Mouse (Mus musculus): ENCODE measurements around the gene Fam206a. TPM values are rescaled to one million over a fixed set of nuclear protein-coding genes. Genes with fewer than 3 reads are reported as not detected.

The Fam206a gene
- polyA plus RNA-seq, 2 experiments: 2.8 to 6.0 TPM

DNA sequence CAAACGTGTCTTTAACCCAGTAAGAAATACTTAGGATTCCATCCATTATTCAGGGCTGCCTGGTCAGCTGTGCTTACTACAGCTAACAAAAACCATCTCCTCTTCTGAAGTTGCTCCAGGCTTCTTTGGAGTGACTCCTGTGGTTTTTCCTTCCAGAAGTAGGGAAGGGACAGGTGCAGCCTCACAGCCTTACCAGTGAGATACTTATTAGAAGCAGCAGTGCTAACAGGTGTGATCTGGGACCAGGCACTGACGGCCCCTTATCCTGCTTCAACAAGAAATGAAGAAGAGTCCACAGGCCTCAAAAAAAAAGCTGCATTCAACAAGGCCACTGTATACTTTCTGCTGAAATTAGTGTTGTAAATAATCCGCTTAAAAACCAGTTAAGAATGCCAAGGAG, 9.5 kb downstream of the Fam206a start:
- H3K4me3 ChIP-seq (ENCODE audit: insufficient read depth in 1 of 2, low read depth in 2 of 2, low read length in 2 of 2): no peak overlapping the region
- H3K9me3 ChIP-seq (ENCODE audit: control insufficient read depth, low read length): no peaks in the 10 kb centered on the region
- H3K4me2 ChIP-seq (ENCODE audit: low read depth): no peak overlapping the region
- H3K36me3 ChIP-seq (replicated peaks; ENCODE audit: control insufficient read depth, insufficient read depth, low read depth): no peaks in the 10 kb centered on the region
- H3K9ac ChIP-seq (replicated peaks): no peak overlapping the region
- H3K27ac ChIP-seq: no peak overlapping the region
- WGBS (ENCODE audit: insufficient replicate concordance): 59% methylated on average over 3 of the region's 3 CpGs
- no peak for DNase-seq (ENCODE audit: low read depth in 3 of 3, low spot score in 3 of 3)
- no peaks in the 10 kb centered on the region for H3K4me1 ChIP-seq (replicated peaks; ENCODE audit: control insufficient read depth in 2 of 2, insufficient read depth in 2 of 2, low read length in 1 of 2)
- H3K27me3 ChIP-seq (ENCODE audit: control insufficient read depth, insufficient read depth, low read length): no peaks in the 10 kb centered on the region
- ATAC-seq (ENCODE audit: insufficient read depth): no peak
- TF ChIP-seq CTCF (IDR thresholded peaks at IDR 0.05; ENCODE audit: low read depth): no peak
- TF ChIP-seq EP300 (IDR thresholded peaks at IDR 0.05; ENCODE audit: low read depth): no peak

DNA sequence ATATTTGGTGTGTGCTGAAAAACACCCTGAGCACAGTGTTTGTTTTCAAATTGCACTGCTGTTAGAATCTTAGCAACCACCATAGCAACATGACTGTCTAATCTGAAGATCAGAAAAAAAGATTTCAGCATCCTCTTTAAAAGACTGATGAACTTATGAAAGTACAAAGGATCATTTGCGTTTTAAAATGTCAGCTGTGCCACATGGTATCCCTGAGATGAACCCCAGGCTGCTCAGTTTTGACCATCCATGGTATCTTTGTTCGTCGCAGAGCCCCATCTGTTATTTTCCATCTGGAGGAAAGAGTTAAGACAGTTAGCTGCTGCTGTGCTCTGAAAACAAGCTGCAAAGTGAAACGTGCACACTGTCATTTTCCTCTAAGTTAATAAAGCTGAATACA, 10.0 kb downstream of the Fam206a start:
- ATAC-seq (ENCODE audit: insufficient read depth): no peak
- no peak overlapping the region for H3K4me2 ChIP-seq (ENCODE audit: low read depth)
- TF ChIP-seq CTCF (IDR thresholded peaks at IDR 0.05; ENCODE audit: low read depth): no peak
- TF ChIP-seq EP300 (IDR thresholded peaks at IDR 0.05; ENCODE audit: low read depth): no peak
- H3K9ac ChIP-seq (replicated peaks): no peak overlapping the region
- no peaks in the 10 kb centered on the region for H3K27me3 ChIP-seq (ENCODE audit: control insufficient read depth, insufficient read depth, low read length)
- DNase-seq (ENCODE audit: low read depth in 3 of 3, low spot score in 3 of 3): no peak
- no peaks in the 10 kb centered on the region for H3K36me3 ChIP-seq (replicated peaks; ENCODE audit: control insufficient read depth, insufficient read depth, low read depth)
- WGBS (ENCODE audit: insufficient replicate concordance): 74% methylated on average over 4 of the region's 4 CpGs
- no peak overlapping the region for H3K27ac ChIP-seq
- H3K4me3 ChIP-seq (ENCODE audit: insufficient read depth in 1 of 2, low read depth in 2 of 2, low read length in 2 of 2): no peak overlapping the region
- H3K9me3 ChIP-seq (ENCODE audit: control insufficient read depth, low read length): no peaks in the 10 kb centered on the region
- no peaks in the 10 kb centered on the region for H3K4me1 ChIP-seq (replicated peaks; ENCODE audit: control insufficient read depth in 2 of 2, insufficient read depth in 2 of 2, low read length in 1 of 2)

DNA sequence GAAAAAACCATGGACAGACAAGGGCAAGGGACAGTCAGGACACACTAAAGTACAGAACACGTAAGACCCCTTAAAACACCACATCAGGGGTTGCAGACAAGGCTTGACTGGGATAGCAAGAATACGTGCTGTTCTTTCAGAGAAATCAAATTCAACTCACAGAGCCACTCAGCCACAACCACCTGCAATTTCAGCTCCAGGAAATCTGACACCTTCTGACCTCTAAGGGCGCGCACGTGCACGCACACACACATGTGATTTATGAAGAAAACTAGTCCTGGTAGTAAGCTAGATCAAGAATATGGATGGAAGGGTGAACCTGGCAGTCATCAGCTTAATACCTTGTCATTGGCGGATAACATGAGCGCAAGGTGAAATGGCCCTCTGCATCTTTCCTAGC, 13.0 kb downstream of the Fam206a start:
- ATAC-seq (ENCODE audit: insufficient read depth) (no peak), DNase-seq (ENCODE audit: low read depth in 3 of 3, low spot score in 3 of 3) (no peak)
- 79% methylated on average over 8 of the region's 8 CpGs for WGBS (ENCODE audit: insufficient replicate concordance)
- Histone ChIP-seq H3K4me1 (replicated peaks; ENCODE audit: control insufficient read depth in 2 of 2, insufficient read depth in 2 of 2, low read length in 1 of 2) (no peaks in the 10 kb centered on the region), H3K4me2 (ENCODE audit: low read depth) (no peak overlapping the region), H3K4me3 (ENCODE audit: insufficient read depth in 1 of 2, low read depth in 2 of 2, low read length in 2 of 2) (no peak overlapping the region), H3K27me3 (ENCODE audit: control insufficient read depth, insufficient read depth, low read length) (no peaks in the 10 kb centered on the region), H3K9ac (replicated peaks) (no peak overlapping the region), H3K9me3 (ENCODE audit: control insufficient read depth, low read length) (no peaks in the 10 kb centered on the region), H3K36me3 (replicated peaks; ENCODE audit: control insufficient read depth, insufficient read depth, low read depth) (no peaks in the 10 kb centered on the region), H3K27ac (no peak overlapping the region)
- TF ChIP-seq EP300 (IDR thresholded peaks at IDR 0.05; ENCODE audit: low read depth) (no peak), CTCF (IDR thresholded peaks at IDR 0.05; ENCODE audit: low read depth) (no peak)

DNA sequence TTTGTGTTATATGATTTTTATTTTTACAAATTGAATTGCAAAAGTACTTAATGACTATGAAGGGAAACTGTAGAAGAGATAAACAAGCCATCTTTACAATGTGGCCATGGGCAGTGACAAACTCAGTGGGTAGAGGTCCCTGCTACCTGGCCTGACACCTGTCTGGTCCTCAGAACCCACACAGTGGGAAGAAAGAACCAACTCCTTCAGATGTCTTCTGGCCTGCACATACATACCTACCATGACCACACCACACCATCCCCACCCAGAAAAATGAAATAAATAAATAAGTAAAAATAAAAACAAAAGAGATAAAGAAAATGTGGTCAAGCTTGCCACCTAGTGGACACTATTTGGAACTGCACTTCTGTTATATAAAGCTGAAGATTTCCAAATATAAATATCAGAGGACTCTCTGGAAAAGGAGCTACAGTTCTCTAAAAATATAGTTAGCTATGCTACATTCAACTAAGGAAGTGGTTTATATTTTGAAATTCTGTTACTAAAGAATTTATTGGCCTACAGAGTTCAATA, 17.9 kb downstream of the Fam206a start:
- Histone ChIP-seq H3K4me3 (ENCODE audit: insufficient read depth in 1 of 2, low read depth in 2 of 2, low read length in 2 of 2) (no peak overlapping the region), H3K27me3 (ENCODE audit: control insufficient read depth, insufficient read depth, low read length) (no peaks in the 10 kb centered on the region), H3K36me3 (replicated peaks; ENCODE audit: control insufficient read depth, insufficient read depth, low read depth) (no peaks in the 10 kb centered on the region), H3K4me1 (replicated peaks; ENCODE audit: control insufficient read depth in 2 of 2, insufficient read depth in 2 of 2, low read length in 1 of 2) (no peaks in the 10 kb centered on the region), H3K27ac (no peak overlapping the region), H3K9me3 (ENCODE audit: control insufficient read depth, low read length) (no peaks in the 10 kb centered on the region), H3K9ac (replicated peaks) (no peak overlapping the region), H3K4me2 (ENCODE audit: low read depth) (no peak overlapping the region)
- TF ChIP-seq CTCF (IDR thresholded peaks at IDR 0.05; ENCODE audit: low read depth): peak; percentile 62
- TF ChIP-seq EP300 (IDR thresholded peaks at IDR 0.05; ENCODE audit: low read depth): no peak
- no peak for ATAC-seq (ENCODE audit: insufficient read depth)
- DNase-seq (ENCODE audit: low read depth in 3 of 3, low spot score in 3 of 3): no peak

DNA sequence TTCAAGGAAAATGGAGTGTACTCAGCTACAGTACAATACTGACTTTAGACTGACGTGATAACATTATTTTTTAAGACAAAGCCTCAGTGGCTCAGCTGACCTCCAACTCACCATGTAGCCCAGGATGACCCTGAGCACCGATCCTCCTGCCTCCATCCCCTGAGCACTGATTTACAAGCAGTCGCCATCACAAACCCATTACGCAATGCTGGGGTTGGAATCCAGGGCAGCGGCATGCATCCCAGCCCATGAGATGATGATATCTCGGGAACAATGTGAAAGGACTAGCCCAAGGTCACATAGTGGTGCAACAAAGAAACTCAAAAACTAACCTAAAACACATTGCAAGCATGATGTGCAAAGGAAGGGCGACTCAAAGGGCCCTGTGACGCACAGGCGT, 22.1 kb downstream of the Fam206a start:
- 71% methylated on average over 9 of the region's 9 CpGs for WGBS (ENCODE audit: insufficient replicate concordance)
- TF ChIP-seq CTCF (IDR thresholded peaks at IDR 0.05; ENCODE audit: low read depth) (no peak), EP300 (IDR thresholded peaks at IDR 0.05; ENCODE audit: low read depth) (no peak)
- Histone ChIP-seq H3K9ac (replicated peaks) (no peak overlapping the region), H3K27ac (no peak overlapping the region), H3K27me3 (ENCODE audit: control insufficient read depth, insufficient read depth, low read length) (no peaks in the 10 kb centered on the region), H3K4me2 (ENCODE audit: low read depth) (no peak overlapping the region), H3K4me3 (ENCODE audit: insufficient read depth in 1 of 2, low read depth in 2 of 2, low read length in 2 of 2) (no peak overlapping the region), H3K4me1 (replicated peaks; ENCODE audit: control insufficient read depth in 2 of 2, insufficient read depth in 2 of 2, low read length in 1 of 2) (no peaks in the 10 kb centered on the region), H3K36me3 (replicated peaks; ENCODE audit: control insufficient read depth, insufficient read depth, low read depth) (no peaks in the 10 kb centered on the region), H3K9me3 (ENCODE audit: control insufficient read depth, low read length) (no peaks in the 10 kb centered on the region)
- ATAC-seq (ENCODE audit: insufficient read depth) (no peak), DNase-seq (ENCODE audit: low read depth in 3 of 3, low spot score in 3 of 3) (no peak)
